Mouse (Mus musculus) small intestine, adult 2 months (tissue): Measurements from ENCODE around the gene Mrpl17.

Experiments used
- CTCF ChIP-seq: fragments of 200-500 bp; IDR thresholded peaks from 2 replicates; pipeline ENCODE4 v1.5.1; 2012; ENCODE audit warnings: low read depth, mild to moderate bottlenecking, control low read depth, inconsistent platforms, low read length, moderate library complexity, mixed read lengths; ENCODE audit not compliant: insufficient replicate concordance, insufficient read length; ENCODE audit errors: extremely low read depth
- POLR2A ChIP-seq: fragments of 200-500 bp; IDR thresholded peaks from 2 replicates; pipeline ENCODE4 v1.6.1; 2012; ENCODE audit warnings: low read depth, mild to moderate bottlenecking, control low read depth, inconsistent platforms, low read length, moderate library complexity

DNA sequence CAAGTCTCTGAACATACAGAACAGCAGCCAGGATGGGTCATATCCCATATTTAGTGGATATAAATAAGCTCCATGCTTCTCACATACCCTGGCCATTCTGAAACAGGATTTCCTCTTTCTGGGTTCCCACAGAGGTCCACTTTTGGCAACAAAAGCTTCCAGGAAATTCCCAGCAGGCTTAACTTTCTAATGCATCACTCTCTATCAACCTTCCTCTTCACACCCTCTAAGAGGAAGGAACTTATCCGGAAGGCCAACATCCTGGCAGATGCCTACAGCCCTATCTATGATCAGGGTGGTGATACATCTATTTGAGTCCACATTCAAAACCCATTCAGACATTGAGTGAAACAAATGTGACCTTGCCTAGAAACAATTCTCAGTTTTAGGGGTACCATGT is 2.5 kb downstream of the Mrpl17 start:
- TF ChIP-seq POLR2A (no peak), CTCF (no peak)
